Mouse (Mus musculus): ENCODE measurements at regions not wholly inside any gene's neighbourhood (a gene's known extent, or its start where the extent isn't known, plus 50 kb on each side); places are given as distances from the start of the nearest gene placed in this dataset.

- DNase-seq (ENCODE audit: low spot score), result no peak
Measured at GRCm38 (mm10) chr8:6227901-6228300, 1122.8 kb upstream of the Slc10a2 start.

DNA sequence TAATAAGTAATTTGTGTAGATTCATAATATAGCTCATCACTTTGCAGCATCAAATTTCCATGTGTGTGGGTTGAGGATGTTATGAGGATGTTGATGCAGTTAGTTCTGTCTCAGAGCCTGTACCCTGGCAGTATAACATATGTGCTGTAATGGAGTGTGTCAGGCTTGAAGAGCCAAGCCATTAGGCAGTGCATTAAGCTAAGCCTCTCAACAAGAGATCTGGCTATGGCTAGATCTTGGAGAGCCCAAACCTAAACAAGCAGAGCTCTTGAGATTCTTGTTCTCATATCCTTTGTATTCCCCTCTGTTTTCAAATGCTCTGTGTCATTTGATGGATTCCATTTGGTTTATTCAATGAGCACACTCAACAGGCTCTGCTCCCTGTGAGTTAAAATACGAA is 1120.0 kb upstream of the Slc10a2 start:
- no peak for DNase-seq (ENCODE audit: low spot score)

GRCm38 (mm10) chr8:6207617-6208349 is 1102.6 kb upstream of the Slc10a2 start:
- no peak for DNase-seq (ENCODE audit: low spot score)

DNA sequence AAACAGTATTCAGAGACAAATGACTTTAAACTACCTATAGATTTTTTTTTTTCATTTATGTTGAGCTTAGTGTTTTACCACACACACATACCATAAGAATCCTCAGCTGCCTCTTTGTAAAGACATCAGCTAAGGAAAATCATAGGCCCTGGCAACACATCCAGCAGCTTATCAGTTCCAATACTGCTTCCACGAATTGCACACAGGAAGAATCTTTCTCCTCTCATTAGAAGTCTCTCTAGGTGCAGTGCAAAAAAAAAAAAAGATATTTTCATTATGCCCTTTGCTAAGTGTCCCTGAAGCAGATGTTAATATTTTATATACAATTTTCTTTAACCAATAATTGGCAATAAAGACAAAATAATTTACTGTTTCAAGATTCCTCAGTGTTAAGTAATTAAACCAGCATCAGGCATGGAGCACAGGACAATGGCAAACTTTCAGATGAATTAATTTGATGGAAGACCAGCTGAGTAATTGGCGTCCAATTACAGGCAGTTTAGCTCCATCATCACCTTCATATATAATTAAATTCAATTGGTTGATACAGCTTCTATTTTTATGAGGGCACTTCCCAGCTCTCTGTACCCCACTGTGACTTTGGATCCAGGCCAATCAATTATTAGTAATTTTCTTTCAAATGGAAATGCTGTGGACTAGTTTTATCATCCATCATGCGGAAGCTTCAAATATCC is 1099.0 kb upstream of the Slc10a2 start:
- DNase-seq (ENCODE audit: low spot score), result no peak

DNA sequence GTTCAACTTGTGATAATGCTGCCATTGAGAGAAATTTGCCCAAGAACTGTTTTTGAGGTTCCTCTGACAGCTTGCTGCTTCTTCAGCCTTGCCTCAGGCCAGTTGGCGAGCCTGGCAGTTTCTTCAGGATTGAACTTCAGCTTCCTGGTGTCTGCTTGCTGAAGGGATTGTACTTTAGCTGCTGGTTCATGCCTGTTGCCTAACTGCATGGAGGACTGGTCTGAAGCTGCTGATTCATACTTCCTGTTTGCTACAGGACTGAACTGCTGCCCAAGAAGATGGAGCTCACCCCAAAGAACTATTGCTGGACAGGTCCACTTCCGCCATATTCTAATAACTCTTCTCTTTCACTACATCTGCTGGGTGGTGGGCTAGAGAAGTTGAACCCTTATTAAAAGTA is 1086.3 kb upstream of the Slc10a2 start:
- no peak for DNase-seq (ENCODE audit: low spot score)

DNA sequence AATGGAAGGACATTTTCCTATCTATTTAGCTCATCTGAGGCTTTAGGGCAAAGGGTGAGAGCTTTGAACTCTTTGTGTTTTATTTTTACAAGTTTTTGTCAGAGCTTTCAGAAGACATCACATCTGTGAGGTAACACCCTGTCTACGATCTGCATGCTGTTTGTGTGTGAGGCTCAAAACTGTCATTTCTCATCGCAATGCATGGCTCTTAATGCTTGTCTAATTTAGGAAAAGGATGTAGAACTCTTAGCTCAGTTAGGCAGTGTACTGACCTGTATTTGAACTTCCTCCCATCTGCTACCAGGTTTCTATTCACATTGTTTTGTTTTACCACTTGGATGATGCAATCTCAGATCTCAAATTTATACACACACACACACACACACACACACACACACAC is 1083.3 kb upstream of the Slc10a2 start:
- DNase-seq (ENCODE audit: low spot score), result no peak

DNA sequence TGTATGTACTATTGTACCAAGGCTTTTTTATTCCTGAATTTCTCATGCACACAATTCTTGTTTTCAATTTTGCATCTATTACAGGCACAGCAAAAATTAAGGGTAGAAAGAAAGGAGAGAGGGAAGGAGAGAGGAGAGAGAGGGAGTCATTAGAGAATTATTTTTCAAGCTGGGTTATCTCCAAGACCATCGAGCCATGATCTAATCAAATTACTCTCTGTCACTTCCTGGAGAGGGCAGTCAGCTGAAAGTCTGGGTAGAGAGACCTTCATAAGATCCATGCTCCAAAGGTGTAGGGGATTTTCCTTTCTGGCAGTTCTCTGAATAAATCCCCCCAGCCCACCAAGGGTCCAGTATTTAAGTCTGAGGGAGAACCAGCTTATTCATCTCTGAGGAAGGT is 1081.4 kb upstream of the Slc10a2 start:
- DNase-seq (ENCODE audit: low spot score), result no peak

DNA sequence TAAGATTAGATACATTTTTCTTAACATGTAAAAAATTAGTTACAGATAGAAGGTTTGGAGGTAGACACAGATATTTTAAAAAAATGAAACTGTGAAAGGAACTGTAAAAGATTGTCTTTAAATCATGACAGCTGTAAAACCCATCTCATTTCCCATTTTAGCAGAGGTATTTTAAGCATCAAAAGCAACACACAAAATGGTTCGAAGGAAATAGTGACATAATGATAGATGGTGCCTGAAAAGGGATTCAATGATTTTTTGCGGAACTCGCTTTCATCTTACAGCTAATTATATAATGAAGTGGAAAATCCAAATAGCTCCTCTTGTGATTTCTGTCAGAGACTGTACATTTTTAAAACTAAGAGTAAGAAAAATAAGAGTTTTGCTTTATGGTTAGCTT is 1074.5 kb upstream of the Slc10a2 start:
- no peak for DNase-seq (ENCODE audit: low spot score)

DNA sequence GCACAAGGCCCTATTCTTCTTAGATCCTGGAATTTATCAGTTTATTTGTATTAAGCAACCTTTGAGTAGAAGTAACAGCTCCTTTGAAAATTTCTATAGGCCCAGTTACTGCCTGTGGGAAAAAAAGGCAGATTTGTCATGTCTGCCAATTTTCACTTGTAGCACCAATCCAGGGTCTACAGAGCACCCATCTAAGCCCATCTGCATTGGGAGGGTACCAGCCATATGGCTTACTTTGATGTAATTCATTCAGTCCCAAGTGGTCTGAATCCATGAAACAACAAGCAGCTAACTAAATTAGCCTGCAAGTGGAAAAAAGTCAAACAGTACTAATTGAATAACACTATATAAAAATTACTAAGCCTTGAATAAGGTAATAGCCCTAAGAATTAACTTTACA is 1061.3 kb upstream of the Slc10a2 start:
- no peak for DNase-seq (ENCODE audit: low spot score)

- no peak for DNase-seq (ENCODE audit: low spot score)
Measured at GRCm38 (mm10) chr8:6165230-6165629, 1060.1 kb upstream of the Slc10a2 start.

GRCm38 (mm10) chr8:6164758-6165157 is 1059.6 kb upstream of the Slc10a2 start:
- no peak for DNase-seq (ENCODE audit: low spot score)

- DNase-seq (ENCODE audit: low spot score), result no peak
Measured at GRCm38 (mm10) chr8:6144588-6144987, 1039.4 kb upstream of the Slc10a2 start.

- DNase-seq (ENCODE audit: low spot score), result no peak
Measured at GRCm38 (mm10) chr8:6140090-6140489, 1034.9 kb upstream of the Slc10a2 start.

DNA sequence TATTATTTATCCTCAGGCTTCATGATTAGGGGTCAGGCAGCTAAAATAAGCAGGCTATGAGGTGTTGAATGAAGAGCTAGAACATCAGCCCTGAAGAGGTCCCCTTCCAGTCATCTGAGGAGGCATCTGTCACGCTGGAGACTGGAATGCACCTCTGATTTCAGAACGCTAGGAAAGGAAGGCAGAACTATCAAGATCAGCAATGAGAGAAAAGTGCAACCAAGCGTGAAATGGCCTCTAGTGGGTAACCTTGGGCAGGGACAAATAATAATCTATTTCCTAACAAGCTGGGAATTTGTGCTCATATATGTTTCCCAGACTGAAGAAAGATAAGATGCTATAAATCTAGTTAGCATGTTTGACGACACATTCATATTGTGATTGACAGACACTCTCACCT is 1034.0 kb upstream of the Slc10a2 start:
- DNase-seq (ENCODE audit: low spot score), result no peak

- no peak for DNase-seq (ENCODE audit: low spot score)
Measured at GRCm38 (mm10) chr8:6132243-6132751, 1027.1 kb upstream of the Slc10a2 start.

- DNase-seq (ENCODE audit: low spot score), result no peak
Measured at GRCm38 (mm10) chr8:6125265-6125664, 1020.1 kb upstream of the Slc10a2 start.

- DNase-seq (ENCODE audit: low spot score), result no peak
Measured at GRCm38 (mm10) chr8:6119506-6119905, 1014.4 kb upstream of the Slc10a2 start.

- no peak for DNase-seq (ENCODE audit: low spot score)
Measured at GRCm38 (mm10) chr8:6111351-6111750, 1006.2 kb upstream of the Slc10a2 start.

DNA sequence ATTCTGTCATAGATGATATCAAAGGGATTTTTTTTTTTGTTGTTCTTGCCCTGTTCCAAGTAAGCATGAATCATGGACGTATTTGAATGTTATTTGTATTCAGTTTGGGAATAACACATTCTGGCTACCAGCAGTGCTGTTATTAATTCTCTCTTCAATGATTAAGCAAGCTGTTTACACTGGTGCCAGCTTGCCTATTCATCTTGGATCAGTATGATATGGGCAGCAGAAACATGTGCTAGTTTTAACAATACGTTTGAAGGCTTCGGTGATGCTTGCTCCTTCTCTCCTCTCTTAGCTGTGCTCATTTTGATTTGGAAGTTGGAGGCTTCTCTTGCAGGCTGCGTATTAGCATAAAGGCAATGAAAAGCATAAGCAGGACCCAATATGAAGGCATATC is 984.9 kb upstream of the Slc10a2 start:
- DNase-seq (ENCODE audit: low spot score), result no peak

GRCm38 (mm10) chr8:6043939-6044577 is 938.9 kb upstream of the Slc10a2 start:
- DNase-seq (ENCODE audit: low spot score), result peak; percentile 26

GRCm38 (mm10) chr8:6012206-6012605 is 907.1 kb upstream of the Slc10a2 start:
- no peak for DNase-seq (ENCODE audit: low spot score)

DNA sequence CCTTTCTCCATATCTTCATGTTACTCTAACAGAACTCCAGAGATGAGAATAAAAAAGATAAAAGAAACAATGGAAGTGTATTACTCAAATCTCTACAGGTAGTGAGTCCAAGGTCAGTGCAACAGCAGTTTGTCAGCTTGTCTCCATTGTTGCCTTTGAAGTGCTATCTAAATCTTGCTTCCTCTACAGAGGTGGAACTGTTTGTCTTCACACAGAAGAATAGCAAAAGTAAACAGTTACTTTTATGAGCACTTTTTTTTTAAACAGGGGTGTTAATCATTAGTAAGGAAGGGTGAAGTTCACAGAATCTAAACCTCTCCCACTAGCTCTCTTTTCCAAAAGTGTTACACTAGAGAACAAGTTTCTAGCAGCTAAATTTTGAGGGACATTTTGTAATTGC is 906.0 kb upstream of the Slc10a2 start:
- no peak for DNase-seq (ENCODE audit: low spot score)

DNA sequence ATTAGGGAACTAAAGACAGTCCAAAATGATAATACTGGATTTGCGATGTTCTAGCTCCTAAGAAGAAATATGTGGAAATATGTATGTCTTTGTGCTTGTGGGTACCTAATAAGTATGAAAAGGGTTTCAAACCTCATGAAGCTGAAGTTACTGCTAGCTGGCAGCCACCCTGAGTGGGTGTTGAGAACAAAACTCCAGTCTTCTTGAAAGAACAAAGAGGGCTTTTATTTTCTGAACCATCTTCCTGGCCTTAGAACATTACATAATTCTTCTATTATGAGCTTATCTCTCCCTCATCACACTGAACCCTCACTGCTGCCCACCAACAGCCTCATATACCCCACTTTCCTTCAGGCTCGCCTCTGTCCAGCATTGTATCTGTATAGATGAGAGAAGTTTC is 905.6 kb upstream of the Slc10a2 start:
- no peak for DNase-seq (ENCODE audit: low spot score)

All from urinary bladder, adult 2 months (tissue).